Mouse (Mus musculus) CD4-positive naive resting alpha-beta T cell, adult 57 days (primary cell): ENCODE data around the gene Gm9745. TPM values are rescaled to one million over a fixed set of nuclear protein-coding genes. Genes with fewer than 3 reads are reported as not detected.

Experiments used
- total RNA-seq: library from RNA; stranded (reverse); gene quantifications from one replicate; pipeline ENCODE4 v1.2.4, GENCODE M21; 2023

The Gm9745 gene
- total RNA-seq = not detected

GRCm38 (mm10) chr13:8948131-8948530, at the start of gene Gm9745:
Gene Gm9745, minus strand, starts transcription at chr13:8948231.

GRCm38 (mm10) chr13:8995990-8996786, 48.2 kb upstream of the Gm9745 start, which contains the start of gene Gtpbp4:
Gene Gtpbp4, minus strand, starts transcription at chr13:8996083.

GRCm38 (mm10) chr13:8952563-8952962, 4.5 kb upstream of the Gm9745 start, which contains the start of gene Idi2:
Gene Idi2, plus strand, starts transcription at chr13:8952863.

Other genes starting within 250 kb of the Gm9745 start
- 93.1 TPM for gene Wdr37, start 76.3 kb downstream of the Gm9745 start, total RNA-seq
- 21.9 TPM for gene Idi1, start 62.7 kb downstream of the Gm9745 start, total RNA-seq
- not detected for gene Idi2, start 4.6 kb upstream of the Gm9745 start, total RNA-seq
- gene Gtpbp4, start 47.9 kb upstream of the Gm9745 start, total RNA-seq = 106 TPM
- 61.3 TPM for gene Larp4b, start 145.7 kb upstream of the Gm9745 start, total RNA-seq